Mouse (Mus musculus): Measurements from ENCODE around the gene Ythdf2.

Gene Ythdf2

GRCm38 (mm10) chr4:132154877-132155670 lies 57.0 kb downstream of the Ythdf2 start:
- no peak for DNase-seq (ENCODE audit: extremely low spot score, low read depth, low spot score)

GRCm38 (mm10) chr4:132151673-132152072 lies 60.4 kb downstream of the Ythdf2 start:
- DNase-seq (ENCODE audit: extremely low spot score, low read depth, low spot score) = no peak

- DNase-seq (ENCODE audit: extremely low spot score, low read depth, low spot score) = no peak
These were observed 65.9 kb downstream of the Ythdf2 start for GRCm38 (mm10) chr4:132146201-132146600.

- DNase-seq (ENCODE audit: extremely low spot score, low read depth, low spot score) = no peak
These were observed 67.0 kb downstream of the Ythdf2 start for GRCm38 (mm10) chr4:132145092-132145491.

- DNase-seq (ENCODE audit: extremely low spot score, low read depth, low spot score) = no peak
These were observed 67.8 kb downstream of the Ythdf2 start, which contains the start of gene Oprd1 for GRCm38 (mm10) chr4:132144080-132144841. Gene Oprd1 (minus strand): TSS chr4:132144486.

GRCm38 (mm10) chr4:132138640-132139039 lies 73.5 kb downstream of the Ythdf2 start:
- DNase-seq (ENCODE audit: extremely low spot score, low read depth, low spot score) = no peak

- no peak for DNase-seq (ENCODE audit: extremely low spot score, low read depth, low spot score)
These were observed 75.1 kb downstream of the Ythdf2 start for GRCm38 (mm10) chr4:132137013-132137412.

All from hindlimb bud, embryonic 11.5 days (tissue).